Mouse (Mus musculus) erythroblast, embryonic 14.5 days (primary cell): ENCODE measurements around the gene Psme2b.

Experiments
- GATA1 ChIP-seq: IDR thresholded peaks from 2 replicates; pipeline ENCODE4 v1.6.1; 2012; ENCODE audit warnings: low read length, inconsistent platforms, mixed read lengths
- TAL1 ChIP-seq: IDR thresholded peaks from 3 replicates; pipeline ENCODE4 v1.6.1; 2012; ENCODE audit warnings: low read length, inconsistent platforms, mixed read lengths

- TF ChIP-seq TAL1, result no peak
- no peak for TF ChIP-seq GATA1
Measured at GRCm38 (mm10) chr11:48908459-48908858, 37.5 kb downstream of the Psme2b start.
